Mouse (Mus musculus) testis, adult 2 months (tissue): ENCODE data around the gene Hfe.
"Not testable (repeated sequence)": the region's sequence is repeated elsewhere in the genome, so short reads cannot be mapped to it uniquely, and the experiment has no call there.

Source experiments
- CTCF ChIP-seq: fragments of 200-500 bp; IDR thresholded peaks from 2 replicates; pipeline ENCODE4 v1.5.1; 2012; ENCODE audit warnings: low read depth, mild to moderate bottlenecking, inconsistent platforms, low read length, moderate library complexity; ENCODE audit not compliant: control insufficient read depth, insufficient read depth, insufficient replicate concordance
- POLR2A ChIP-seq: fragments of 200-500 bp; IDR thresholded peaks from 2 replicates; pipeline ENCODE4 v1.6.1; 2012; ENCODE audit warnings: low read depth, mild to moderate bottlenecking, inconsistent platforms, low read length, moderate library complexity; ENCODE audit not compliant: control insufficient read depth

DNA sequence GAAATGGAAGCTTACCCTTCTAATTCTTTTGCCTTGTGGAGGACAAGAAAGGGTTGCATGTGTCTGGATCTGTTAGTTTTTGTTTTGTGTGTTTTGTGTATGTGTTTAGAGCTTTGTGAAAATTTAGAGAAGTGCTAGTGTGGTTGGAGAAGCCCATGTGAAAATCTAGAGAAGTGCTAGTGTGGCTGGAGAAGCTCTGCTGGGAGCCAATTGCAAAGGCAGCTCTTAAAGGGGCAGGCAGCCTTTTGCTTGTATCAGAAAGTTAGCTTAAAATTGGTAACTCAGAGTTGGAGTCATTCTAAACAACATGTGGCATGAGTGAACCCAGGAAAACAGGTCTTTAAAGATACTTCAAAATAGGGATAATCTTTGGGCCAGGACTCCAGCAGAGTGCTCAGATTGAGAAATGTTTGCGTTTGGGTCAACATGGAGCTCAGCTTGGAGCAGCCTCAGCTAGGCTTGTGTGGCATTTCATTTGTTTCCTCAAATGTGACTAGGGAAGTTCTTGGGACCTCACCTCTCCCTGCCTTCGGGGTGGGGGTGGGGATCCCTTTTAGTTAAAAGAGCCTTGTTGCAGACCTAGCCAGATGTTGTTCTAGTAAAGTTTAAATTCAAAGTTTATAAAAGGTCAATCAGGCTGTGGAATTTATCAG, 7.1 kb upstream of the Hfe start:
- TF ChIP-seq CTCF, POLR2A: not testable (repeated sequence)
